Mouse (Mus musculus) midbrain, postnatal 0 days (tissue): Measurements from ENCODE around the gene Pdx1. TPM values are rescaled to one million over a fixed set of nuclear protein-coding genes. Genes with fewer than 3 reads are reported as not detected.

Experiments
- ATAC-seq: fragments of 200-750 bp; cut with Nextera tagmentation; 2 replicates; pipeline ENCODE4 v1.8.0; 2017; ENCODE audit warnings: moderate number of reproducible peaks, mild to moderate bottlenecking, moderate TSS enrichment, moderate library complexity; ENCODE audit not compliant: low FRiP score
- DNase-seq: peaks from one replicate; pipeline ENCODE4 v3.0.0-alpha.2; 2015; ENCODE audit warnings: low spot score
- H3K27ac ChIP-seq: fragments of 300-500 bp; sonication (generic); 2 replicates; pipeline ENCODE4 v1.5.1; 2014; ENCODE audit warnings: low read depth, mild to moderate bottlenecking, low read length, mixed read lengths
- H3K27me3 ChIP-seq: fragments of 300-500 bp; sonication (generic); 2 replicates; pipeline ENCODE4 v1.6.1; 2014; ENCODE audit warnings: low read length, control low read depth, mixed read lengths; ENCODE audit not compliant: insufficient read depth
- H3K36me3 ChIP-seq: fragments of 300-500 bp; sonication (generic); 2 replicates; pipeline ENCODE4 v1.6.1; 2014; ENCODE audit warnings: low read length, control low read depth, mixed read lengths; ENCODE audit not compliant: insufficient read depth
- H3K4me1 ChIP-seq: fragments of 300-500 bp; sonication (generic); 2 replicates; pipeline ENCODE4 v1.6.1; 2014; ENCODE audit warnings: mild to moderate bottlenecking, control low read depth, antibody characterized with exemption, low read length, mixed read lengths; ENCODE audit not compliant: insufficient read depth
- H3K4me2 ChIP-seq: fragments of 300-500 bp; sonication (generic); 2 replicates; pipeline ENCODE4 v1.6.1; 2014; ENCODE audit warnings: low read depth, mild to moderate bottlenecking, low read length, mixed read lengths; ENCODE audit not compliant: poor library complexity, severe bottlenecking
- H3K4me3 ChIP-seq: fragments of 300-500 bp; sonication (generic); 2 replicates; pipeline ENCODE4 v1.5.1; 2014; ENCODE audit warnings: low read depth, mild to moderate bottlenecking, low read length, moderate library complexity
- H3K9ac ChIP-seq: fragments of 300-500 bp; sonication (generic); replicated peaks from 2 replicates; pipeline ENCODE4 v1.6.1; 2014; ENCODE audit warnings: mild to moderate bottlenecking, low read length, moderate library complexity, mixed read lengths; ENCODE audit not compliant: poor library complexity, severe bottlenecking
- H3K9me3 ChIP-seq: fragments of 300-500 bp; sonication (generic); 2 replicates; pipeline ENCODE4 v1.6.1; 2016; ENCODE audit warnings: low read length, control low read depth
- CTCF ChIP-seq: IDR thresholded peaks from 2 replicates; pipeline ENCODE4 v1.5.1; 2016; ENCODE audit warnings: antibody characterized with exemption, mild to moderate bottlenecking
- WGBS: fragments of 180-500 bp; shearing (Covaris S2); extraction: QIAGEN DNeasy Blood & Tissue Kit; methylation state at CpG from one replicate; pipeline ENCODE4 v1.1.7; 2014; 5-methylcytosine and 5-hydroxymethylcytosine counted together
- polyA plus RNA-seq: library from polyadenylated mRNA; unstranded; fragments of >200 nt; fragmentation: Nextera tagmentation; extraction: Ambion mirVana; gene quantifications from 2 replicates; pipeline ENCODE4 v1.2.1, GENCODE M21; 2015
- total RNA-seq: library from RNA; depleted of rRNA; stranded (reverse); fragments of >200 nt; gene quantifications from 2 replicates; pipeline ENCODE4 v1.2.3, GENCODE M21; 2014; rRNA removed

The Pdx1 gene
- total RNA-seq (not detected in 2 replicates), polyA plus RNA-seq (not detected in 2 replicates)

GRCm38 (mm10) chr5:147269926-147270672 is at the start of gene Pdx1:
Pdx1 (plus strand) TSS chr5:147269959.
- no peak within 1 kb of the TSS for H3K27ac ChIP-seq
- 2% methylated on average over 44 of the region's 44 CpGs for WGBS
- H3K4me2 ChIP-seq, result no peak within 1 kb of the TSS
- no peak for ATAC-seq
- no peaks in the 10 kb centered on the region for H3K4me1 ChIP-seq
- DNase-seq, result no peak
- no peak within 1 kb of the TSS for H3K9ac ChIP-seq
- peaks cover 92% of the 10 kb centered on the region for H3K27me3 ChIP-seq
- H3K9me3 ChIP-seq, result no peaks in the 10 kb centered on the region
- TF ChIP-seq CTCF, result no peak
- H3K36me3 ChIP-seq, result no peaks in the 10 kb centered on the region
- H3K4me3 ChIP-seq, result no peak within 1 kb of the TSS

DNA sequence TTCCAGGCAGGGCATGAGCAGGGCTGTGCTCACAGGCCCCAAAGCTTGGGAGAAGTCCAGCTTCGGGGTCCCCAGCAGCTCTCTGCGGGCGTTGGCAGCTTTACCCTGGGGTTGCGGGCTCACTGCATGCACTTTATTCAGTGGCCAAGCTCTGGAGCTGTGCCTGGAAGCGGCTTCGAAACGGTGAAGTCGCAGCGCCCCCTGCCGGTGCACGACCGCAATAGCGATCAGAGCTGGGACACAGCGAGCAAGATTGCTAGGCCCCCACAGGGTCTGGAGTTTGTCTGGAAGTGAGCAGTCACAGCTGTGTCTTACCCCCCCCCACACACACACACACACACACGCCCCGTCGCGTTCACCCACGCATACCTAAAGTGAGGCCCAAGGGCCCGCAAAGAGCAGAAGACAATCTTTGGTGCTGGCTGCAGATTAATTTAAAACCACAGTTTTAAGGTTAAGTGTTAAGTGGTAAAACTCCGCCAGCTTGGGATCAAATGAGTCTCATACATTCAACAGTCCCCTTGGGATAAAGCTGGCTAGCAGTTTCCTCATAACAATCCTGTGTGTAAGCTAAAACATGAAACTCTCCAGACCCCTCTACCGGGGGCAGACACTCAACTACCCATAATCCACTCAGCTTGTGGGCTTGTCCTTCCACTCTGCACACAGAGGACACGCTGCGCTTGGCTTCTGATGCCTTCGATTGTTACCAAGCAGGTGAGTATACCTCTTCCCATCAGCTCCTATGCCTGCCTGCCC is 42.2 kb upstream of the Pdx1 start:
- 18% methylated on average over 25 of the region's 25 CpGs for WGBS
- H3K27me3 ChIP-seq, result peaks cover 52% of the 10 kb centered on the region
- TF ChIP-seq CTCF, result peak; percentile 83
- no peak overlapping the region for H3K4me3 ChIP-seq
- H3K9me3 ChIP-seq, result no peaks in the 10 kb centered on the region
- no peak overlapping the region for H3K27ac ChIP-seq
- DNase-seq (peak; percentile 84), ATAC-seq (peak; percentile 54; the same call in 1 of the 2 replicates)
- no peak overlapping the region for H3K4me2 ChIP-seq
- no peaks in the 10 kb centered on the region for H3K4me1 ChIP-seq
- H3K9ac ChIP-seq, result no peak overlapping the region
- H3K36me3 ChIP-seq, result no peaks in the 10 kb centered on the region

DNA sequence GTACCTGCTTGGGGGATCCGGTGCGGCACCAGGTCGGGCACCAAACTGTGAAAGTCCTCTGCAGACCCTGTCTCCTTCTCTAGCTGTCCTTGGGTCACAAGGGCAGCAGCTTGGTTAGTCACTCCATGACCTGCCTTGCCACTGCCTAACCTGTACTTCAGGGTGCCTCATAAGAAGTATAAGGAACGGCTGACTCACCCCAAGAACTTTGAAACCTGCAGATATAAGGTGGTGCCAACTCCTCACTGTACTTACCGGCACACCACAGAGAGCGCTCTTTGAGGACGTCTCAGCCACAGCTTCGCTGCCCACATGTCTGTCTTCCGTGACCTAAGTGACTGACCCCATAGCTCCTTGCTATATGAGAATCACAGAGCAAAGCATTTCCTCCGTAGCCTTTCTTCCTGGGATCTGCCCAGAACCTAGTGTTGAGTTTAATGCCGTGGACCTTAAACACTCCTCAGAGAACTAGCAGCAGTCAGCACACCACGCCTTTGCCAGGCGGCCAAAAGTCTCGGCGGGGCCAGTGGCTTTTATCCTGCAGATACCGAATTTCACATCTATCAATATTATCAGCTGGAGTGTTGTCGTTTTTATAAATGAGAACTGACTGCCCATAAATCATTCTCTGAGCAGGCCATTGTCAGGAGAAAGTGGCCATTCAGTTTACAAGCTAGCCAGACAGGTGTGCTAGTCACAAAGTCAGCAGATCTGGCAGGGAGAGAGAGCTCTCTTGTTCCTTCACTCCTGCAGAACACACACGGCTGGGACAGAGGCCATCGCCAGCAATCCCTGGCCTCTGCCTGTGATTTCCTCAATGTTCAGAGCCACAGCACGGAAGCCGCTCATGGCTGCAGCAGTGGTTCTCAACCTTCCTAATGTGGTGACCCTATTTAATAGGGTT is 34.1 kb upstream of the Pdx1 start:
- no peak overlapping the region for H3K4me3 ChIP-seq
- WGBS, result 83% methylated on average over 21 of the region's 21 CpGs
- DNase-seq, result no peak
- H3K9ac ChIP-seq, result no peak overlapping the region
- H3K9me3 ChIP-seq, result no peaks in the 10 kb centered on the region
- no peak for ATAC-seq
- H3K27me3 ChIP-seq, result no peaks in the 10 kb centered on the region
- TF ChIP-seq CTCF, result no peak
- H3K4me1 ChIP-seq, result no peaks in the 10 kb centered on the region
- no peak overlapping the region for H3K27ac ChIP-seq
- no peaks in the 10 kb centered on the region for H3K36me3 ChIP-seq
- H3K4me2 ChIP-seq, result no peak overlapping the region

DNA sequence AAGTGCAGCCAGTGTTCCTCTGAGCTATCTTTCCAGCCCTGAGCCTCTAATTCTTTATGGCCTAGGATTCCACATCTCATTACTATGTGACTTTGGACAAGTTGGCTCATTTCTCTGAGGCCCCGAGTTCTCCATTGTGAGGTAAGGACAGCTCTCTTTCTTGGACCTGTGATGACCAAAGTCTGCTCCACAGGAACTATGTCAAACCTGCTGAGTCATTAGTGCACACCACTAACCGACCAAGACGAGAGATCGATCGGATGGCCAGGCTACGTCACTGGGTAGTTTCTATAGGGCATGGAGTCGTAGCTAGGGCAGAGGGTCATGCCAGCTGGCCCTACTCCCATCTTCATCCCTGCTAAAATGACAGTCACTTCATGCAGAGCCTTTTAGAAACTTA is 25.9 kb upstream of the Pdx1 start:
- no peak for DNase-seq
- 93% methylated on average over 7 of the region's 7 CpGs for WGBS

GRCm38 (mm10) chr5:147260189-147260588 is 9.6 kb upstream of the Pdx1 start:
- no peaks in the 10 kb centered on the region for H3K4me1 ChIP-seq
- peaks cover 9% of the 10 kb centered on the region; the same call in 1 of the 2 replicates for H3K27me3 ChIP-seq
- no peak overlapping the region for H3K4me2 ChIP-seq
- no peak for DNase-seq
- H3K9me3 ChIP-seq, result no peaks in the 10 kb centered on the region
- 79% methylated on average over 1 of the region's 1 CpGs for WGBS
- no peak overlapping the region for H3K9ac ChIP-seq
- no peak for ATAC-seq
- H3K27ac ChIP-seq, result no peak overlapping the region
- no peaks in the 10 kb centered on the region for H3K36me3 ChIP-seq
- H3K4me3 ChIP-seq, result no peak overlapping the region
- no peak for TF ChIP-seq CTCF

More for the DNA sequence above, 25.9 kb upstream of the Pdx1 start:
- Histone ChIP-seq H3K4me3 (no peak overlapping the region), H3K36me3 (no peaks in the 10 kb centered on the region), H3K4me2 (no peak overlapping the region), H3K27ac (no peak overlapping the region), H3K4me1 (no peaks in the 10 kb centered on the region), H3K9ac (no peak overlapping the region), H3K9me3 (no peaks in the 10 kb centered on the region), H3K27me3 (no peaks in the 10 kb centered on the region)
- TF ChIP-seq CTCF, result no peak
- ATAC-seq, result no peak
